Mouse (Mus musculus) retina, postnatal 1 day (tissue): ENCODE measurements at regions not wholly inside any gene's neighbourhood (a gene's known extent, or its start where the extent isn't known, plus 50 kb on each side); places are given as distances from the start of the nearest gene placed in this dataset.
A peak's percentile ranks its signal among the peaks of the same experiment; 100 is the strongest.

Experiments
- DNase-seq: peaks from one replicate; pipeline ENCODE4 v3.0.0-alpha.2; 2012

DNA sequence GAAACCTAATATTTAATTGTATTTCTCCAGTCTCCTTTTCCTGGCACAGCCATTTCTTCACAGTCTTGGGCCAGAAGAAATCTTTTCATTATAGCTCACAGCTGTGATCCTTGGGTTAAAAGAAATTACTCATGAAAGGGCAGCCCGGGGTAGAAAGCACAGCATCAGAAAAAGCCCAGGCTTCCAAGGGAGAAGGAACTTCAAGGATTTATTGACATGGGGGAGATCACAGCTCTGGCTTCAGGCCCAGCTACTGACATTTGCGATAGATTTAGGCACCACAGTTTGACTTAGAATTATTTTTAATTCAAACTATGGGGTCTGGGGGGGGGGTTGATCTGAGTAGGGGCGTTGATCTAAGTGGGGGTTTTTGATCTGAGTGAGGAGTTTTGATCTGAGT lies 291.3 kb downstream of the Gm9195 start:
- DNase-seq = no peak

DNA sequence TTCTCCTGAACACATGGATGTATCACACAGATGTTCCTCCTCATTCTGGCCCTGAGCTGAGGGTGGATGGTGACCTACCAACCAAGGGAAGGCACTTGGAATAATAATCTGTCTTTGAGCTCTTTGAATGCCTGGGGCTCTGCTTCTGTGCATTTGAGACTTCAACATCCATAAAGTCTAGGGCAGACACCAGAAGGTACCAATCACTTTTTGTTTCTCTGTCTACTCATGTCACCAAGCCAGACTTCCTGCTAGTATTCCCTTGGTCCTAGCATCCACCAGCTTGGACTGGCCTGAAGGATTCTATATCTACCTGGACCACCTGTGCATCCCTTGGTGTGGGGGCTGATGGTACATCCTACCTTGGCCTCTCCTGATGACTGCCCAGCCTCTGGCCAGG lies 291.7 kb downstream of the Gm9195 start:
- DNase-seq = no peak

DNA sequence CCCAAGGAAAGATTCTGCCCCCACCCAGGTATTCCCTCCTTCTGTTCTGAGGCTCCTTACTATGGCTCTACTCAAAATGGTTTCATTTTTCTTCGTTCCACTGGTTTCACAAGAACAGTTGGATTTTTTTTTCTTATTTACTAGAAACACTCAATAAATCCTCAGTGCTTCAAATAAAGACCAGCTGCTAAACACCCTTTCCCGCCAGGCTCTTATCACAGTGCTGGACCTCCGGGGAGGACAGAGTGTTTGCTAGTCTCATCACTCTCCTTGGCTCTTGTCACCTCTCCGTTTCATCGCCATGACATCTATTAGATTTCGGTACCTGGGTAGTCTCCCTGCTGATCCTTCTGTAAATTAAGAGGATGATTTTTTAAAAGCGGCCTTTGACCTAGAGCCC lies 293.7 kb downstream of the Gm9195 start:
- DNase-seq = no peak

DNA sequence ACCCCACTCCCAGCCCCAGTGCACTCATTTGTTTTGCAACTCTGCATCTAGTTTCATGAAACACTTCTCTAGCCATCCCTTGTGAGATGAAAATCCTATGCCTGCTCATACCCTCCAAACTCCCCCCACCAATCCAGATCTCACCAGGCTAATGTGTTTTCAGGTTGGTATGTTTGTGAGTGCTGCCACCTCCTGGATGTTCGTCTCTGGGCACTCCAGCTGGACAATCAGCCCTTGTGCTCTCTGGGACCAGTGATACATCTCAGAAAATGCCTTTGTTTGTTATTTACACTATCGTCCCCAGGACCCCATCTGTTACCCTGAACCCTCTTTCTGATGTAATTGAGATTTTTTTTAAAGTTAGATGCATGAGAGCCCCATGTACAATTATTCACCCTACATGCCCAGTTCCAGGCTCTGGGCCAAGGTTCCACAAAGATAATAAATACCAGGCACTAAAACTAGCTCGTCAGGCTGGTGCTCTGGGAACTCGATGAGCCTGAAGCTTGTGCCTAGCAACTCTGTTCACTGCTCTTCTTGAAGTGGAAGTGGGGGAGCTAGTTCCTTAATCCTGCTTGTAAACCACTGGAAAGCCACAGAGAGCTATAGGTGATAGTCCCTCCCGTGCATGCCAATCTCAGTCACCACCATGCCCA lies 304.2 kb downstream of the Gm9195 start:
- DNase-seq = peak; percentile 65

DNA sequence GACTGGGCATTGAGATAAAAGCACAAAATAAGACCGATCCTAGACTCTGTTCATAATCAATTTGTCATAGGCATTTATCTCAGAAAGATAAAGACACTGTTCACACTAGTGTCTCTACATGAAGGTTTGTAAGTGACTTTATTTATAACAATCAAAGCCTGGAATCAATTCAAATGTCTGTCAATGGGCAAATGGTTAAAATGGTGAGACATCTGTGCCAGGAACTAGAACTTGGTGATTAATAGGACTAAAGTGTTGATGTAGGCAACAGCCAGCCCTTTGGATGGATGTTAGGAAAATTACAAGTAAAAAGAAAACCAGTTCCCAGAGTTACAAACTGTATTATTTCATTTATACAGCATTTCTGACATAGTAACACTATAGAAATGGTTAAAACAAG lies 315.9 kb downstream of the Gm9195 start:
- no peak for DNase-seq

DNA sequence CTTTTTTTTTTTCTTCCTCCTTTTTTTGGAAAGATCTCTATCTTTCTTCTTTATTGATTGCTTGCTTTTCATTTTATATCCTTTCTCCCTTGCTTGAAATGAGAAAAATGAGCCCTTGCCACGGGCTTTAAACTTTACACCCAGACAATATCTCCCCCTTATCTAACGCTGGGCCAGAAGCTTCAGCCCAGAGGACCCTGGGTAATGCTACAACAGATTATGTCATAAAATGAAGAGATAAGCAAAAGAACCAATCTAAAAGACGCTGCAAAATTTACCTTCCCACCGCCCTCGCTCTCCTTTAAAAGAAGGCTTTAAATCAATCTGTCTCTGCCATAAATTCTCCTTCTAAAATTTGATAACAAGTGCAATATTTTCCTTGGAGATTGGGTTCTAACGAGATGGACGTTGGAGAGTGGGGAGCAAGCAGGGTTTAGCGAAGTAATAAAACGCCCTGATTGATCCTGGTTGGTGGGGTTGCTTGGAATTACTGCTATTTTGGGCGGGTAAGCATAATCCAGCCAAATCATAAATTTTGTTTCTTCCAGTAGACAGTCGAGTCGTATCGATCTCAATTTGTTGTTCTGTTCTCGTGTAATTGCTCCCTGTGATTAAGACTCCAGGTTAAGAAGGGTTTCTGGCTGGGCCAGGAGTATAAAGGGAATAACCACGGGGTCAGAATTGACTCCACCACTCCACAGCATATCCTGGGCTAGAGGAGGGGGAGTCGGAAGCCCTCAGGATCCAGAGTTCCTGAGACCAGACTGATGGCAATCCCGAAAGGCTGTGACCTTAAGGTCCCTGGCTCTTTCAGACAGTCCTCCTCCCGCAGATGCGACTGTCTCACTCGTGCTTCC lies 318.9 kb downstream of the Gm9195 start:
- DNase-seq = no peak

DNA sequence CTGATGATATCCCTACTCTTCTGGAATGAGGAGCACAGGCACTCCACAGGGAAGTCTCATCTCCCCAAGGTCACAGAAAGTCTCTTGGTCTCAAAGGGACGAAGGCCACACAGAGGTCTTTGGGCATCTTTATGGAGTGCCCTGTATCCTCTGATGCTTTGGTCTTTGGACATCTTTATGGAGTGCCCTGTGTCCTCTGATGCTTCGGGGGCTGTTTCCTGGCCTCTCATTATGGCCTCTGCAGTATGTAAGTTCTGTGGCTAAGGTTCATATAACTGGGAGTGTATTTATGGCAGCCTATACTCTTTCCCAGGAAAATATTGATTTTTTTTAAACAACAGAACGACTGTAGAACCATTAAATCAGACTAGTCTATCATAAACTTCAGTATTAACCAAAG lies 319.9 kb downstream of the Gm9195 start:
- no peak for DNase-seq

DNA sequence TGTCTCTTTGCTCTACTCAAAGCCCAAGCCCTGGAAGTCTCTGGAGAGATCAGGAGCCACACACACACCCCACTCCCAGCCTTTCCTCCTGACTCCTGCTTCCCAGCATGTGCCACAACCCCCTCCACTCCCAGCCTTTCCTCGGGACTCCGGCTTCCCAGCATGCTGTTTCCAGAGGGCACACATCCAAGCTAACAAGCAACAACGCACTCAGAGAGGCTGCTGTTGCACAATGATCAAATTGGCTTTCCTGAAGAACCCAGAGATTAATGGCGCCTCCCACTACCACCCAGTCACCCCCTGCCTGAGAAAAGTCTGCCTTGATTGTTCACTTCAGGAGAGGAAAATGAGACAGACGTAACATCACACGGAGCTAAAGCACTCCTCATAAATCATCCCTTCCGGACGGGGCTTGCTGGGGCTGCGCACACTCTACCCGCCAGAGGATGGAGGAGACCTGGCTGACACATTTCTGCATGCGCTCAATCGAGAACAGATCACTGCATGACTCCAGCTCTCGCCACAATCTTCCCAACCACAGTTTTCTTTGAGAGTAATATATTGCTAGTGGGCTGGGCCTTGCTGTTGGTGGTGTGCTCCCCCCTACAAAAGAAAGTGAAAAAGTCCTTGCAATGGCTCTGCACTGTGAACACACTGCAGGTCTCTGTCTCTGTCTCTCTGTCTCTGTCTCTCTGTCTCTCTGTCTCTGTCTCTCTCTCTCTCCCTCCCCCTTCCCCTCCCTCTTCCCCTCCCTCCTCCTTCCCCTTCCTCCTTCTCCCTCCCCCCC lies 332.9 kb downstream of the Gm9195 start:
- DNase-seq = peak; percentile 33

DNA sequence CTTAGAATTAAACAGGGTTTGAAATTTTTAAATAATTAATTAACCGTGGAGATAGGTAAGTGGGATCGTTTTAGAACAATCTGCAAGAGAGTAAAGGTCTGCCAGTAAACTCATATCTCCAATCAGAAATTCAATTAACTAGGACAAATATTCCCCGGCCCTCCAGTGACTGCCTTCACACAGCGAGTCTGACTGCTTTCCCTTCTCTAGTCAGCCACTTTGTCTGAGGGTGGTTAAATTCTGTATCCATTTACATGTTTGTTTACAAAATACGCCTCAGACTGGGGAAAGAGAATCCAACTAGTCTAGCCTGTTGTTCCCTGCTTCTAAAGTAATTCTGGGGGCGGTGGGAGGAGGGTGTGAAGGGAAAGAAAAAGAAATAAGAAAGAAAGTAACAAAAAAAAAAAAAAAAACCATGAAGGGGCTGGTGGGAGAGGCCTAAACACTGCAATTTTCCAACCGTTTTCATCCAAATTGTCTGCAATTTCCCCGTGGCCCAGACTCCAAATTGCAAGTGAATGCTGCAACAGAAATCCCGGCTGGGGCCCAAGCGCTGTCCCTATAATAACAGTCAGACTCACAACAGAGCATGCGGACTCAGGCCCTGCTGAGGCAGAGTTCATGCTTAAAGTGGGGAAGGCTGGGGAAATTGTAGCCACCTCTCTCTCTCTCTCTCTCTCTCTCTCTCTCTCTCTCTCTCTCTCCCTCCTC lies 336.3 kb downstream of the Gm9195 start:
- no peak for DNase-seq

DNA sequence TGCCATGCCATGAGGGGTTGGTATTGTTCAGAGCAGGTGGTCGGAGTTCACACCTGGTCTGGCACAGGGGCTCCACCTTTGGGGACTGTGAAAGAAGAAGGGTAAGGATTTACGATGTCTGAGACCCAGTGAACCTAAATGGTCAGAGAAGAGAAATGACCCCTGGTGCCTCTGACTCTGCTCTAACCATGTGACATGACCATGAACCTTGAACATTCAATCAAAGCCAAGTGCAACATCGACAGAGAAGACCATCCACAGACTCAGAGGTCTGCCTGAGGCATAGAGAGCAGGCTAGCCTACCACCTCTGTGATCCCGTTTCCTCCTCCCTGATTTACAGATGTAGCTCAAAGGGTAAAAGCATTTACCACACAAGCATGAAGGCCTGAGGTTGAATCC lies 340.0 kb downstream of the Gm9195 start:
- DNase-seq = no peak

DNA sequence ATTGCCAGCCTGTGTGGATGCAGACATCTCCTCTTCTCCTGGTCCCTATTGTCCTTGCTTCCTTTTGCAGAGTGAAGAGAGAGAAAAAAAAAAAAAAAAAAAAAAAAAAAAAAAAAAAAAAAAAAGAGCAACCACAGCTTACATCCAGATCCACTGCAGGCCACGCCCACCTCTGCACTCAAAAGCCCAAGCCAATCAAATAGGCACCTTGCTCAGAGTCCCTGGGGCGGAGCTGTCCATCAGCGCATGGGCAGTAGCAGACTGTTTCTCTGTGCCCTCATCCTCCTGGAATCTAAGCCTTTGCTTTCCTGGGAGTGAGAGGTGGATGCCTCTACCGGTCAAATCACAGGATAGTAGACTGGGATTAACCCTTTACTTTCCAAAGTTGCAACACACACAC lies 342.2 kb downstream of the Gm9195 start:
- DNase-seq = peak; percentile 83

DNA sequence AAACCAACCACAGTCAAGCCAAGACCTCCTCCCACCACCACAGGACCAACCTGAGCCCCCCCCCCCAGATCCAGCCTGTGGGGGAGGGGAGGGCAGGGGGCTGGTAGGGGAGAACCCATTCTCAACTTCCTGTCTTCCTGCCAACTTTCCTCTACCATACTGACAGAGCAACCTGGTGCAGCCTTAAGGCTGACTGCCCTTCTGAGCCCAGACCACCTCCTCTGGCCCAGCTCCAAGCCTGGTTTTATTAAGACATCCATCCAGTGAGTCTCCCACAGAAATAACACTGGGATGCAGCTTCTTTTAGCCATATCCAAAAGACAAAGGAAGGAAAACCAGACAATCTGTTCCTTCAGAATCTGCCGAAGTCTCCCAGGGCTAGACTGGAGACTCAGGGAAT lies 342.8 kb downstream of the Gm9195 start:
- DNase-seq = no peak

DNA sequence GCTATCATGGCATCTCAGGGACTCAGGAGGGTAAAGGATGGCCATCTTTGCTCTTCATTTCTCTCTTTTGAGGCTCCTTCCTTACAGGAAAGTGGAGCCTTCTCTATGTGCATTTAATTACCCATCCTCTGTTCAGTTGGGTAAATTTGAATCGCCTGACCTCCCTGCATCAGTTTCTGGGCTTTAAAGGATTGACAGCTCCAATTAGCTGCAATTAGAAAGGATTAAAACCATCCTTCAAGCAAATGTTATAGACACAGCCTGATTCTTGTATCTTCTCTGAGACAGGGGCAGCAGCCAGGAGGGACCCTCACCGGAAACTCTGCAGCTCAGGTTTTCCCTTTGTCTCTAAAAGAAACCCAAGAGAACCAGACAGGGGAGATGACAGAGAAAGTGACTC lies 345.3 kb downstream of the Gm9195 start:
- DNase-seq = peak; percentile 53

DNA sequence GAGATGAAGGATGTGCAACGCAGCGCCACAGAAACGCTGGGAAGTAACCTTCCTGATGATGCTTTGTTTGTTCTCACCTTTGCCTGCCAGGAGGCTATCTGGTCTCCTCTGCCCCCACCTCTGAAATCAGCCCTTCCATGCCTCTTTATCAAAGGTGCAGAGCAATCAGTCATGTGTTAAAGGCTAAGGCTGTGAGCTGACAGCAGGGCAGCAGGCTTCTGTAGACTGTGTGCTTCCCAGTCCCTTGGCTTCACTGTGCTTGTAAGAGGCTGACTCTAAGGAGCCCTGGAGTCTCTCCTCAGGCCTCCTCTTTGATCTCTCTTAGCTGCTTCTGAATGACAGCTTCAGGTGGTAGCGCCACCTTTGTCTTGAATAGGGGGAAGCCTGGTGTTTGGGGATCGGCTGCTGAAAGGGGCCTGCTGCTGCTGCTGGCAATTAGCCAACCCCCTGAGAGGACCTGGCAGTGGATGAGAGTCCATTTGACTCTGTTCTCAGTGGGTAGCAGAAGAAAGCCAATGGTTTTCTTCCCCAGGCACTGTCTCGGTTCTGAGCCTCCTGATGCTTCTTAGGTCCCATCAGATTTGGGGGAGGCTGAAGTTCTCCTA lies 348.7 kb downstream of the Gm9195 start:
- DNase-seq = peak; percentile 21

DNA sequence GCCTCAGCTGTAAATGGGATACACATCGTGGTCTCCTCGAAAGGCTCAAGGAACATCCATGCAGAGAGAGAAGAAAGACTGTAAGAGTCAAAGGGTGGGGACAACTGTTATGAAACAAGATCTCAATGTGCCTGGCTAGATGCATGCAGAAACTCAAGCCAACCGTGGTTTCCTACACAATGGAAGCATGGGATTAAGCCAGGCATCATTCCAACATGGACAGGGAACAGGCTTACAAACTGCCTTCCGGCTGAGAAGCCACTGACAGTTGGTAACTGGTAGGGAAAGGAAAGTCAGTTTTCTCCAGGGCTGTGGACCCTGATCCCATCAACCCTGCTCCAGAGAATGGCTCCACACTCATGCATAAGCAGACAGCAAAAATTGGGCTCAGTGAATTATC lies 350.5 kb downstream of the Gm9195 start:
- no peak for DNase-seq

DNA sequence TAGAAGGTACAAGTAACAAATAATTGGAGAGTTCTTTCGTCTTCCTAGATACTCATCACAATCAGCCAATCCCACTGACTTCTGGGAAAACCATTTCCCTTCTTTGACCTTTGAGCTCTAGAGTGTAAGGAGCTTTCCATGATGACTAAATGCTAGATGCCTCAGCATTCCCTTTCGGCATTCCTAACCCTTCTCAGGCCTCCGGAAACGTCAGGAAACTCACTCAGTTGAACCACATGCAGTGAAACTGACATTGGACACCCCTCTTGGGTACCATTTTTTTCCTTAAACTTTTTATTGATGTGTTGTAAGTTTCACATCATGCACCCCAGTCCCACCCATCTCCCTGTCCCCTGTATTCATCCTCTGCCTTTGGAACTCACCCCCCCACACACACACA lies 361.5 kb downstream of the Gm9195 start:
- DNase-seq = no peak

DNA sequence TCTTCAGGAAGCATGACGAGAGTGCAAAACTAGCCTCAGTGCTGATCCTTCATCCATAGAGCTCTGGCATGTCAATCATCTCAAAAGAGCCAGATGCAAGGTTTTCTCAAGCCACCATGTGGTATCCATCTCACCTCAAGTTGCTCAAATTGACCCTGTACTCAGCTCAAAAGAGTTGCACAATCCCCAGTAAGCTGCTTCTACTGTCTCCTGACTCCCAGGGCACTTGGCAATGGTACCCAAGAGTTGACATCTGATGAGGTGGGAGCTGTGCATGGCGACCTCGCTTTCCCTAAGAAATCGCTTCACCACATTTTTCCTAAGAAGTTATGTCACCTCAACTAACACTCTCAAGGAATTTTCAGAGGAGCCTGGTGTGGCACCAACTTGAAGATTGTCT lies 369.9 kb downstream of the Gm9195 start:
- DNase-seq = no peak

DNA sequence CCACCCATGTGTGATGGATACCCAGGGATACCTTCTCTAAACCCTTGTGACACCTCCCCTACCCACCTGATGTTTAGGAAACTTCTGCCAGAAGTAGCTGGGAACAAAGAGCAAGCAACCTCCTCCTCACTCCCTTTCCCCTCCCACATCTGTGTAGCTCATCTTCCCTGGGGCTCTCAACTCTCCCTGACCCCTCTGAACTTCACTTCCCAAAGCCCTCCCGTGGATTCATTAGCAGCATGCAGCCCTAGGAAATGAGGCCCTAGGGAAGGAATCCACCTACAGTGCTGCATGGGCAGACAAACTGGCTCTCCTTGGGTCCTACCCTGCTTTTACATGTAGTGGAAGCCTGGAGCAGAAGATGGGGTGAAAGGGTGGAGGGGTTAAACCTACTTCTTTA lies 370.6 kb downstream of the Gm9195 start:
- no peak for DNase-seq

DNA sequence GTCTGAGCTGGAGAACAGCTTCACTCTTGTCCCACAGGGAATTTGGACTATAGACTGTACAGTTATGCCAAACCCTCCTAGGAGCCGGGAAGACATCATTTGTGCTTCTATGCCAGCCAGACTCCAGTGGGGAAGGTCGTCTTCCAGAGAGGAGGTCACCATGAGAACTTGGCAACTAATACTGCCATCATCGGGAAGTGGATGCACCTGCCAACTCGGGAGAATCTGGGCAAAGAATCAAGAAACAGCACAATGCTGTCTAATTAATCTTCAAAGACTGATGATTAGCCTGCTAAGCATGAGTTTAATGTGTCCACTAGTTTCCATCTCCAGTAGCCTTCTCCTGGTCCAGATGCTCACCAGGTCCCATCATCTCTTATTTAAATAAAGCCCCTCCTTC lies 374.8 kb downstream of the Gm9195 start:
- DNase-seq = peak; percentile 3

DNA sequence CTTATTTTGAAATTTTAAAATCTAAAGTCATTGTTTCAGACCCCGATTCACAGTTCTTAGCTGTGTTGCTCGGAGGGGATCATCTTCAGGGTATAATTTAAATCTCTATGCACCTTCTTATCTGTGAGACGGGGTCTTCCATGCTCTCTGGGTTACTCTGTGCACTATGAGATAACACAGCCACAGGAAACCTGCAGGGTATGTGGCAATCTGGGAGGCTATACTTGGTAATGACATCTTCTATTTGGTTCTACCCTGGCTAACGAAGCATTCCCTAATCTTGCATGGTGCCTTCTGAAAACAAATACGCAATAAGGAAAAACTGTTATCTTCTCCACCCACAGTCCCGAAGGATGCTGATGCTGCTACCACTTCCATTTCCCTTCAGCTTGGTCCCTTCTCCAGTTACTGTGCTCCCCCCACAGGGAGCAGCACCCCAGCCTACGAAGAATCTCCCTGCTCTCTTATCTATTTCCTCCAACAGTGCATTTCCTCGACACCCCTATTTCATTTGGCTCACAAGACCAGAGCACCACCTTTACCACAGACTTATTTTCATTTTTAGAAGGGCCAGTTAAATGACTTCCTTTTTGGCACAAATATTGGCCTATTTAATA lies 378.2 kb downstream of the Gm9195 start:
- DNase-seq = no peak

DNA sequence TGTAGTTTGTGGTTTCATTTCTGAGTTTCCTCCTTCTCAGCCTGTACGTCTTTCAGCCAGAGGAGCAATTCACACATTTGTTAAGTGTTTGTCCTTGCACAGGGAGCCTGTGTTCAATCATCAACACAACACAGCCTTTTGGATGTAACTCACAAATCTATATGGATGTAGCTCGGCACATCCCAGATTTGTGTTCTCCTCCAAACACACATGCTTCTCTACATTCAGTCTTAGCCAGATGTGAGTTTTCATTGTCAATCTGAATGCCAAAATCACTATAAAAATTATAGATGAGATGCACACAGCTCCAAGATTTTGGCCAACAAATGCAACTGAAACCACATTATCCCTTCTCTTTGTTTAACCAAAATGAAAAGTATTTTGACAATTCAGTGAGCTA lies 380.9 kb downstream of the Gm9195 start:
- DNase-seq = no peak

DNA sequence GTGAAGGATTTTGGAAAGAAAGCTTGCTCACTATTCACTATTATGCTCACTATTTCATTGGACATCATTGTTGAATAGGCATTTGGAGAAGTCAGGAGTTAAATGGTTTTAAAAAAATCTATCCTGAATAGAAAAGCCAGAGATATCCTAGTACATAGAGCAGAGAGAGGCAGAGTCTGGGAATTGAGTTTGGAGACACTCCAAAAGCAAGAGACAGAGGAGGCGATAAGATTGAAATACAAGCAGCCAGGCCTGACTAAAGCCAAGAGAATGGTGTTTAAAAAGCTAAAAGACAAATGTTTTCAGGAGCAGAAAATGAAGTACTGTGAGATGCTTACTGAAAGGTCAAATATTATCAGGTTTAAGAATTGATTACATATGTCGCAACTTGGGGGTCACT lies 400.1 kb downstream of the Gm9195 start:
- DNase-seq = no peak
